ENCODE assay signal across 12 mouse cellular contexts in genomic region chr4:140914731-140915131, GRCm38 (mm10). TPM values are rescaled to one million over a fixed set of nuclear protein-coding genes. Genes with fewer than 3 reads are reported as not detected.
DNase-seq lines count a peak whose midpoint lies in the region; ATAC-seq lines count a peak whose summit lies in the region.
"Had no signal": no experiment of that assay in that cellular context is flagged by ENCODE, and none has a peak within 500 bp of the region (broad histone marks: within the 10 kb centered on the region; RNA-seq: fewer than 3 reads in every experiment).

No protein-coding gene starts in this region.

- H3K4me3 ChIP-seq in limb, embryonic 15.5 days: no peak overlapping the region
- H3K4me3 ChIP-seq: limb, embryonic 12.5 days had no signal

- 49% methylated on average over 6 of the region's 6 CpGs for WGBS in limb, embryonic 15.5 days

- H3K4me1 ChIP-seq in limb, embryonic 15.5 days: peaks cover 18% of the 10 kb centered on the region

- H3K36me3 ChIP-seq in limb, embryonic 15.5 days: no peaks in the 10 kb centered on the region
- H3K36me3 ChIP-seq: limb, embryonic 12.5 days had no signal

- no peak overlapping the region for H3K9ac ChIP-seq in limb, embryonic 15.5 days
- H3K9ac ChIP-seq: limb, embryonic 12.5 days had no signal

- no peak overlapping the region for H3K4me2 ChIP-seq in limb, embryonic 15.5 days
- H3K4me2 ChIP-seq: limb, embryonic 12.5 days had no signal

- peak; percentile 66 for ATAC-seq in limb, embryonic 15.5 days (ENCODE audit: insufficient number of reproducible peaks, low FRiP score, low TSS enrichment, low read depth)
- no peak for ATAC-seq in CD4-positive, CD25-positive, alpha-beta regulatory T cell, adult 4 months
- ATAC-seq: Patski had no signal

- peak; percentile 40 for DNase-seq in embryo, embryonic 11 days
- DNase-seq in embryo, embryonic 9.5 days (ENCODE audit: extremely low spot score): no peak
- peak; percentile 11 for DNase-seq in kidney, postnatal 10 days
- DNase-seq in kidney, postnatal 4 days: no peak
- peak; percentile 14 for DNase-seq in right cerebral cortex, postnatal 4 days
- DNase-seq in right cerebral cortex, adult 18-20 months: no peak
- DNase-seq: B cell, adult 2 months; gastrocnemius, postnatal 25 days had no signal

- peak overlapping the region; percentile 22; the same call in 1 of the 2 replicates for H3K27ac ChIP-seq in limb, embryonic 15.5 days
- H3K27ac ChIP-seq: limb, embryonic 12.5 days had no signal

- peaks cover 5% of the 10 kb centered on the region for H3K27me3 ChIP-seq in limb, embryonic 15.5 days
- H3K27me3 ChIP-seq: Patski had no signal

- no peaks in the 10 kb centered on the region for H3K9me3 ChIP-seq in limb, embryonic 15.5 days
- H3K9me3 ChIP-seq: limb, embryonic 12.5 days had no signal

RNA-seq across cellular contexts. Expression of gene Padi2, which starts 8.6 kb away (rescaled TPM):
- polyA plus RNA-seq in limb, embryonic 15.5 days (2015; fragmentation: Nextera tagmentation; extraction: Ambion mirVana): 4.3 and 10.5 TPM in 2 replicates
- 10 to 100 TPM; 11.4 to 13.8 TPM for polyA plus RNA-seq in CD4-positive, CD25-positive, alpha-beta regulatory T cell, adult 4 months (2017; shearing (Covaris generic))

RNA-seq across cellular contexts. Expression of gene Sdhb, which starts 46.3 kb away (rescaled TPM):
- 333 and 348 TPM in 2 replicates for polyA plus RNA-seq in limb, embryonic 15.5 days (2015; fragmentation: Nextera tagmentation; extraction: Ambion mirVana)
- 100 to 1,000 TPM; 250 to 293 TPM for polyA plus RNA-seq in CD4-positive, CD25-positive, alpha-beta regulatory T cell, adult 4 months (2017; shearing (Covaris generic))

Comparison
In these comparisons a context has a peak if more than half of its experiments do, and no peak if none do; other contexts are left out.
1. DNase-seq: peak in embryo, embryonic 11 days (single experiment), kidney, postnatal 10 days (single experiment) and right cerebral cortex, postnatal 4 days (single experiment); none in embryo, embryonic 9.5 days (single experiment), kidney, postnatal 4 days (0 of 2) and right cerebral cortex, adult 18-20 months (single experiment).